Mouse (Mus musculus): ENCODE data around the gene Tmem38b. TPM values are rescaled to one million over a fixed set of nuclear protein-coding genes. Genes with fewer than 3 reads are reported as not detected.
A peak's percentile ranks its signal among the peaks of the same experiment; 100 is the strongest.

Tmem38b gene
- total and polyA plus RNA-seq, 3 experiments, result 5.9 to 29.0 (median 23.7) TPM

GRCm38 (mm10) chr4:53824831-53825230 is 1.0 kb upstream of the Tmem38b start:
- H3K79me2 ChIP-seq (replicated peaks; ENCODE audit: control insufficient read depth, insufficient read depth, low read length), result 0 out of 2 replicates have a peak, but pooled peaks cover 2% of the 10 kb centered on the region
- H3K9ac ChIP-seq (ENCODE audit: low read depth, low read length), result no peak overlapping the region
- no peaks in the 10 kb centered on the region for H3K27me3 ChIP-seq (ENCODE audit: control insufficient read depth, insufficient read depth, low read length)
- no peak overlapping the region for H3K27ac ChIP-seq
- WGBS, result 73% methylated on average over 4 of the region's 4 CpGs
- H3K36me3 ChIP-seq (ENCODE audit: control insufficient read depth, insufficient read depth, low read length), result peaks cover 13% of the 10 kb centered on the region
- intact Hi-C loops (cut with DNase I), result no loop called here
- peaks cover 2% of the 10 kb centered on the region for H3K4me1 ChIP-seq (ENCODE audit: control insufficient read depth, insufficient read depth, low read length)
- no peak for DNase-seq
- no peak for TF ChIP-seq CTCF (IDR thresholded peaks at IDR 0.05)
- TF ChIP-seq POLR2A (IDR thresholded peaks at IDR 0.05; ENCODE audit: insufficient read depth, low read depth, low read length), result no peak
- TF ChIP-seq EP300 (IDR thresholded peaks at IDR 0.05; ENCODE audit: insufficient read depth, low read depth, low read length), result no peak
- no peak overlapping the region for H3K4me3 ChIP-seq

- Histone ChIP-seq H3K4me1 (ENCODE audit: control insufficient read depth, insufficient read depth, low read length) (peaks cover 6% of the 10 kb centered on the region), H3K9ac (ENCODE audit: low read depth, low read length) (peak overlapping the region; percentile 79; the same call in 1 of the 2 replicates), H3K79me2 (replicated peaks; ENCODE audit: control insufficient read depth, insufficient read depth, low read length) (0 out of 2 replicates have a peak, but pooled peaks cover 2% of the 10 kb centered on the region), H3K4me3 (peak overlapping the region; percentile 99), H3K27ac (peak overlapping the region; percentile 62), H3K27me3 (ENCODE audit: control insufficient read depth, insufficient read depth, low read length) (no peaks in the 10 kb centered on the region), H3K36me3 (ENCODE audit: control insufficient read depth, insufficient read depth, low read length) (peaks cover 13% of the 10 kb centered on the region)
- no peak for DNase-seq
- intact Hi-C loops (cut with DNase I), result no loop called here
- WGBS, result 5% methylated on average over 11 of the region's 11 CpGs
- TF ChIP-seq EP300 (IDR thresholded peaks at IDR 0.05; ENCODE audit: insufficient read depth, low read depth, low read length), result no peak
- no peak for TF ChIP-seq CTCF (IDR thresholded peaks at IDR 0.05)
- no peak for TF ChIP-seq POLR2A (IDR thresholded peaks at IDR 0.05; ENCODE audit: insufficient read depth, low read depth, low read length)
These were observed 900 bp downstream of the Tmem38b start for GRCm38 (mm10) chr4:53826641-53827248.

- H3K4me1 ChIP-seq (ENCODE audit: control insufficient read depth, insufficient read depth, low read length), result peaks cover 8% of the 10 kb centered on the region
- no peak for DNase-seq
- no peak overlapping the region for H3K27ac ChIP-seq
- no peak overlapping the region for H3K4me3 ChIP-seq
- H3K79me2 ChIP-seq (replicated peaks; ENCODE audit: control insufficient read depth, insufficient read depth, low read length), result 0 out of 2 replicates have a peak, but pooled peaks cover 2% of the 10 kb centered on the region
- 87% methylated on average over 5 of the region's 5 CpGs for WGBS
- intact Hi-C loops (cut with DNase I), result no loop called here
- H3K27me3 ChIP-seq (ENCODE audit: control insufficient read depth, insufficient read depth, low read length), result no peaks in the 10 kb centered on the region
- peaks cover 13% of the 10 kb centered on the region for H3K36me3 ChIP-seq (ENCODE audit: control insufficient read depth, insufficient read depth, low read length)
- TF ChIP-seq CTCF (IDR thresholded peaks at IDR 0.05) (peak; percentile 21), POLR2A (IDR thresholded peaks at IDR 0.05; ENCODE audit: insufficient read depth, low read depth, low read length) (no peak), EP300 (IDR thresholded peaks at IDR 0.05; ENCODE audit: insufficient read depth, low read depth, low read length) (no peak)
- H3K9ac ChIP-seq (ENCODE audit: low read depth, low read length), result no peak overlapping the region
These were observed 2.0 kb downstream of the Tmem38b start for GRCm38 (mm10) chr4:53827869-53828268.

- no peaks in the 10 kb centered on the region for H3K27me3 ChIP-seq (ENCODE audit: control insufficient read depth, insufficient read depth, low read length)
- H3K4me1 ChIP-seq (ENCODE audit: control insufficient read depth, insufficient read depth, low read length), result peaks cover 8% of the 10 kb centered on the region
- intact Hi-C loops (cut with DNase I), result no loop called here
- peak overlapping the region; percentile 36 for H3K27ac ChIP-seq
- no peak overlapping the region for H3K4me3 ChIP-seq
- 0 out of 2 replicates have a peak, but pooled peaks cover 2% of the 10 kb centered on the region for H3K79me2 ChIP-seq (replicated peaks; ENCODE audit: control insufficient read depth, insufficient read depth, low read length)
- WGBS, result 24% methylated on average over 3 of the region's 3 CpGs
- no peak for TF ChIP-seq EP300 (IDR thresholded peaks at IDR 0.05; ENCODE audit: insufficient read depth, low read depth, low read length)
- TF ChIP-seq CTCF (IDR thresholded peaks at IDR 0.05), result no peak
- no peak for TF ChIP-seq POLR2A (IDR thresholded peaks at IDR 0.05; ENCODE audit: insufficient read depth, low read depth, low read length)
- H3K36me3 ChIP-seq (ENCODE audit: control insufficient read depth, insufficient read depth, low read length), result peaks cover 12% of the 10 kb centered on the region
- no peak for DNase-seq
- no peak overlapping the region for H3K9ac ChIP-seq (ENCODE audit: low read depth, low read length)
These were observed 3.1 kb downstream of the Tmem38b start for GRCm38 (mm10) chr4:53828914-53829313.

- H3K4me1 ChIP-seq (ENCODE audit: control insufficient read depth, insufficient read depth, low read length), result peaks cover 8% of the 10 kb centered on the region
- no peak for TF ChIP-seq CTCF (IDR thresholded peaks at IDR 0.05)
- no peak for TF ChIP-seq EP300 (IDR thresholded peaks at IDR 0.05; ENCODE audit: insufficient read depth, low read depth, low read length)
- no peak for TF ChIP-seq POLR2A (IDR thresholded peaks at IDR 0.05; ENCODE audit: insufficient read depth, low read depth, low read length)
- H3K9ac ChIP-seq (ENCODE audit: low read depth, low read length), result no peak overlapping the region
- H3K27me3 ChIP-seq (ENCODE audit: control insufficient read depth, insufficient read depth, low read length), result no peaks in the 10 kb centered on the region
- no peak for DNase-seq
- H3K27ac ChIP-seq, result no peak overlapping the region
- H3K4me3 ChIP-seq, result no peak overlapping the region
- 0 out of 2 replicates have a peak, but pooled peaks cover 2% of the 10 kb centered on the region for H3K79me2 ChIP-seq (replicated peaks; ENCODE audit: control insufficient read depth, insufficient read depth, low read length)
- 85% methylated on average over 4 of the region's 4 CpGs for WGBS
- peaks cover 10% of the 10 kb centered on the region for H3K36me3 ChIP-seq (ENCODE audit: control insufficient read depth, insufficient read depth, low read length)
- intact Hi-C loops (cut with DNase I), result no loop called here
These were observed 4.2 kb downstream of the Tmem38b start for GRCm38 (mm10) chr4:53830016-53830415.

- DNase-seq, result no peak
- intact Hi-C loops (cut with DNase I), result no loop called here
- TF ChIP-seq EP300 (IDR thresholded peaks at IDR 0.05; ENCODE audit: insufficient read depth, low read depth, low read length) (no peak), CTCF (IDR thresholded peaks at IDR 0.05) (no peak)
- H3K9ac ChIP-seq (ENCODE audit: low read depth, low read length), result no peak overlapping the region
- H3K79me2 ChIP-seq (replicated peaks; ENCODE audit: control insufficient read depth, insufficient read depth, low read length), result 0 out of 2 replicates have a peak, but pooled peaks cover 2% of the 10 kb centered on the region
- 73% methylated on average over 2 of the region's 2 CpGs for WGBS
- no peak overlapping the region for H3K27ac ChIP-seq
- peaks cover 7% of the 10 kb centered on the region for H3K36me3 ChIP-seq (ENCODE audit: control insufficient read depth, insufficient read depth, low read length)
- H3K27me3 ChIP-seq (ENCODE audit: control insufficient read depth, insufficient read depth, low read length), result no peaks in the 10 kb centered on the region
- H3K4me3 ChIP-seq, result no peak overlapping the region
- peaks cover 8% of the 10 kb centered on the region for H3K4me1 ChIP-seq (ENCODE audit: control insufficient read depth, insufficient read depth, low read length)
These were observed 4.7 kb downstream of the Tmem38b start for GRCm38 (mm10) chr4:53830579-53830978.

All from heart, adult 2 months (tissue).